8 mouse cellular contexts compared by ENCODE assay signal in the genomic region with DNA sequence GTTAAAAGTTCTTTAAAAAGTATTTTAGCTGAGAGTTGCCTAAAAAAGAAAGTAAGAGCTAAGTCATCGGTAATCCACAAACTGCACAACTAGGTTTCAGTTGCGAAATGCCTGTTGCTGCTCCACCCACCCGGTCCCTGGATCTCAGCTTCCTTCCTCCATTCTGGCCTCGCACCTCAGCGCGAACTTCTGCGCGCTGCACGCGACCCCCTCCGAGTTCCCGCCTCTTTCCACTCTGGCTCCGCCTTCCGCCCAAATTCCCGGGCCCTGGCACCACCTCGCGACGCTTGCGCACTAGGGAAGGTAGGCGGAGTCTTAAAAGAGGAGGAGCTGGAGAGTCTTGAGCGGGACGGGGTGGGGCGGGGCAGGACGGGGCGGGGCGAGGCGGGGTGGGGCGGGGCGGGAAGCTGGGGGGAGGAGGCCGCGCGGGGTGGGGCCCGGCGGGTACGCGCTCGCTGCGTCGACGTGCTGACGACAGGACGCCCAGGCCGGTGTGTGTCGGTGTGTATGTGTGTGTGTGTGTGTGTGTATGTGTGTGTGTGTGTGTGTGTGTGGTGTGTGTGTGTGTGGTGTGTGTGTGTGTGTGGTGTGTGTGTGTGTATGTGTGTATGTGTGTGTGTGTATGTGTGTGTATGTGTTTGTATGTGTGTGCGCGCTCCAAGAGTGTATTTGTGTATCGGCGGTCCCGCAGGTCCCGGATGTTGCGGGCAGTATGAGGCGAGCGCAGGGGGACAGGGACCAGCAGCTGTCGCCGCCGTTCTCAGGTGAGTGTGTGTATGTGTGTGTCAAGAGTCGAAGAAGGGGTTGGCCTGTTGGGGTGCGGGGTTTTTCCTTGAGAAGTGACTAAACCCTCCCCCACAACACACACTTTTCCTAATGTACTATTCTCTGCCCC. TPM values are rescaled to one million over a fixed set of nuclear protein-coding genes. Genes with fewer than 3 reads are reported as not detected.
DNase-seq lines count a peak whose midpoint lies in the region; ATAC-seq lines count a peak whose summit lies in the region.

Gene Spop, plus strand, starts transcription at position 440 of the 895 bp plus-strand sequence.

- H3K4me1 ChIP-seq in megakaryocyte, embryonic 14.5 days, result peaks cover 44% of the 10 kb centered on the region

- ATAC-seq in common myeloid progenitor, adult 5-6 weeks (replicated peaks; ENCODE audit: low read depth, poor library complexity, severe bottlenecking), result peak; percentile 79

- H3K4me3 ChIP-seq in megakaryocyte, embryonic 14.5 days (replicated peaks), result peak within 1 kb of the TSS; percentile 96

- peak; percentile 96 for DNase-seq in ZHBTc4 (ENCODE audit: low read depth, low spot score)
- DNase-seq in gastrocnemius, adult 8-10 months (ENCODE audit: low spot score in 2 of 2), result peak; percentile 86 to 88
- DNase-seq in hindlimb bud, embryonic 11.5 days (ENCODE audit: extremely low spot score, low read depth, low spot score), result peak; percentile 70
- DNase-seq in left cerebral cortex, adult 8-10 months (ENCODE audit: low spot score in 2 of 2), result peak; percentile 74 to 82
- DNase-seq in right cerebral cortex, postnatal 10 days (ENCODE audit: low spot score in 2 of 2), result peak; percentile 92 to 94
- peak; percentile 93 for DNase-seq in urinary bladder, postnatal 25 days (ENCODE audit: low spot score)

- peaks cover 12% of the 10 kb centered on the region for H3K36me3 ChIP-seq in megakaryocyte, embryonic 14.5 days (replicated peaks; ENCODE audit: low read length)

- H3K27me3 ChIP-seq in megakaryocyte, embryonic 14.5 days (replicated peaks), result peaks cover 2% of the 10 kb centered on the region

- H3K9me3 ChIP-seq in megakaryocyte, embryonic 14.5 days, result no peaks in the 10 kb centered on the region

RNA-seq across cellular contexts. Expression of gene Spop, which starts in this region (rescaled TPM):
- 47.8 and 64.9 TPM in 2 replicates for total RNA-seq in common myeloid progenitor, adult 5-6 weeks (2017)
- 100 to 1,000 TPM; 183 to 223 (median 204) TPM for total RNA-seq in gastrocnemius, adult 8-10 months (2022)
- 100 to 1,000 TPM; 160 to 203 (median 178) TPM for total RNA-seq in left cerebral cortex, adult 8-10 months (2022)
- 4.1 and 20.4 TPM in 2 replicates for polyA plus RNA-seq in megakaryocyte, embryonic 14.5 days (2012; ENCODE audit: insufficient read depth, low replicate concordance)

Comparison
In these comparisons a context has a peak if more than half of its experiments do, and no peak if none do; other contexts are left out.
1. Peak in every context shown above with its lines: DNase-seq, ATAC-seq and H3K4me3 ChIP-seq.